In the genomic region with DNA sequence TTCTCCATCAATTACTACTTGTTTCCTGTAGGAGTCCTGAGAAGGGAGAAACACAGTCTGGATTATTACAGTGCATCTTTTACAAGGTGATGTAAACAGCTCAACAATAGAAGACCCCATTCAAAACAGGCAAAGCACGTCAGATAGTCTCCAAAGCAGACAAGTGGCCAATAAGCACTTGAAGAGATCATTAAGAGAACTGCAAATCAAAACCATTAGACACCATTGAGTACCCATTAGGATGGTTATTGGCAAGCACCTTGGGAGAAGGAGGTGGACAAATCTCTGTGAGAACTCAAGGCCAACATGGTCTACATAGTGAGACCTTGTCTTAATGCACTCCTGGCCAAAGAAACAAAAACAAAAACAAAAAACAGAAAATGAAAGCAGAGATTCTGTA, we compare ENCODE assay signal across 12 mouse cellular contexts.
"Had no signal": no experiment of that assay in that cellular context is flagged by ENCODE, and none has a peak within 500 bp of the region (broad histone marks: within the 10 kb centered on the region; RNA-seq: fewer than 3 reads in every experiment).

No protein-coding gene starts in this region.

- DNase-seq: left cerebral cortex, postnatal 4 days; liver; liver, embryonic 13.5 days; liver, postnatal 0 days; lung, adult 18-20 months; lung, adult 2 months; lung, embryonic 14.5 days; lung, postnatal 10 days; lung, postnatal 14 days; lung, postnatal 36 days; lung, postnatal 4 days; midbrain, embryonic 14.5 days had no signal
